Comparison of ENCODE assay signal across 10 mouse cellular contexts in the genomic region with DNA sequence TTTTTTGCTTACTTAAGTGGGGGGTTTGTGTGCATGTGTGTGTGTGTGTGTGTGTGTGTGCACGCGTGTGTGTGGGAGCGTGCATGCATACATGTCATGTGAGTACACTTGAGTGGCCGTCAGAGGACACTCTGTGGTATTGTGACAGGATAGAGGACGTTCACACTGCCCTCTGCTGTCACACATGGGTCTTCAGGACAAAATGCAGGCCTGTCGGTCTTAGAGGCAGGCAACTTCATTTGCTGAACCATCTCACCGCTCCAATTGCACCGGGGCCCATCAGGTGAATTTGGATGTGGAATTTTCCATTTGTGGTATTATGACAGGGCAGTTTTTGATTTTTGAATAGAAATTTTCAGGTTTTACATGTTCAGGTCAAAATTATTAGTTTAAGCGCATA. TPM values are rescaled to one million over a fixed set of nuclear protein-coding genes. Genes with fewer than 3 reads are reported as not detected.
DNase-seq lines count a peak whose midpoint lies in the region; ATAC-seq lines count a peak whose summit lies in the region.
"Had no signal": no experiment of that assay in that cellular context is flagged by ENCODE, and none has a peak within 500 bp of the region (broad histone marks: within the 10 kb centered on the region; RNA-seq: fewer than 3 reads in every experiment).

No protein-coding gene starts in this region.

- WGBS in intestine, embryonic 14.5 days, result 49% methylated on average over 9 of the region's 9 CpGs
- WGBS in intestine, embryonic 15.5 days, result 54% methylated on average over 9 of the region's 9 CpGs

- ATAC-seq in intestine, embryonic 14.5 days (replicated peaks; ENCODE audit: low FRiP score, low TSS enrichment, low read depth), result no peak
- ATAC-seq in intestine, embryonic 15.5 days, result no peak
- 0 out of 2 replicates have a peak, but pooled peaks have one; percentile 19 for ATAC-seq in monocyte, adult 5-6 weeks (replicated peaks; ENCODE audit: insufficient number of reproducible peaks, low FRiP score, low TSS enrichment, poor library complexity, severe bottlenecking)
- ATAC-seq in inflammation-experienced regulatory T-cells, adult 6 months, result no peak

- H3K4me1 ChIP-seq in intestine, embryonic 14.5 days (replicated peaks; ENCODE audit: control insufficient read depth, insufficient read depth, low read length), result 0 out of 2 replicates have a peak, but pooled peaks cover 4% of the 10 kb centered on the region
- H3K4me1 ChIP-seq in intestine, embryonic 15.5 days (replicated peaks), result peaks cover 11% of the 10 kb centered on the region; the same call in 1 of the 2 replicates

- H3K9me3 ChIP-seq in intestine, embryonic 14.5 days (ENCODE audit: control insufficient read depth, low read length), result no peaks in the 10 kb centered on the region
- no peaks in the 10 kb centered on the region for H3K9me3 ChIP-seq in intestine, embryonic 15.5 days
- H3K9me3 ChIP-seq: embryonic facial prominence, embryonic 13.5 days; megakaryocyte, embryonic 14.5 days had no signal

- H3K36me3 ChIP-seq in intestine, embryonic 14.5 days (ENCODE audit: control insufficient read depth, insufficient read depth, low read length), result peaks cover 54% of the 10 kb centered on the region
- peaks cover 39% of the 10 kb centered on the region; the same call in 1 of the 2 replicates for H3K36me3 ChIP-seq in intestine, embryonic 15.5 days

- H3K4me3 ChIP-seq in intestine, embryonic 14.5 days (ENCODE audit: low read depth, low read length), result no peak overlapping the region
- H3K4me3 ChIP-seq in intestine, embryonic 15.5 days (replicated peaks), result no peak overlapping the region
- H3K4me3 ChIP-seq: embryonic facial prominence, embryonic 13.5 days; megakaryocyte, embryonic 14.5 days had no signal

- no peak overlapping the region for H3K27ac ChIP-seq in intestine, embryonic 14.5 days (ENCODE audit: low read depth)
- H3K27ac ChIP-seq in intestine, embryonic 15.5 days, result no peak overlapping the region
- H3K27ac ChIP-seq: embryonic facial prominence, embryonic 13.5 days had no signal

- DNase-seq in intestine, embryonic 14.5 days (ENCODE audit: low spot score), result peak; percentile 59
- peak; percentile 37 for DNase-seq in ES-CJ7 (ENCODE audit: low read depth, low spot score)
- peak; percentile 23 for DNase-seq in cerebellum, adult 9-11 months
- peak; percentile 37 to 51 for DNase-seq in kidney, postnatal 4 days
- DNase-seq in c-Kit-positive CD71-positive TER-119-positive erythroid progenitor cells, embryonic 14.5 days (ENCODE audit: low spot score), result no peak

- no peak overlapping the region for H3K4me2 ChIP-seq in intestine, embryonic 14.5 days (ENCODE audit: low read length)
- H3K4me2 ChIP-seq in intestine, embryonic 15.5 days (replicated peaks), result no peak overlapping the region

- H3K9ac ChIP-seq in intestine, embryonic 14.5 days (ENCODE audit: low read length), result no peak overlapping the region
- no peak overlapping the region for H3K9ac ChIP-seq in intestine, embryonic 15.5 days
- H3K9ac ChIP-seq: embryonic facial prominence, embryonic 13.5 days had no signal

- no peaks in the 10 kb centered on the region for H3K27me3 ChIP-seq in intestine, embryonic 14.5 days (replicated peaks; ENCODE audit: control insufficient read depth, insufficient read depth, low read length)
- no peaks in the 10 kb centered on the region for H3K27me3 ChIP-seq in intestine, embryonic 15.5 days (replicated peaks)
- H3K27me3 ChIP-seq: embryonic facial prominence, embryonic 13.5 days had no signal

RNA-seq across cellular contexts. Expression of gene Ifngr2, which starts 14.2 kb away (rescaled TPM):
- polyA plus RNA-seq in intestine, embryonic 14.5 days (2014; fragmentation: Nextera tagmentation; extraction: Ambion mirVana), result 65.3 and 68.4 TPM in 2 replicates
- 76.4 and 90.6 TPM in 2 replicates for polyA plus RNA-seq in intestine, embryonic 15.5 days (2015; fragmentation: Nextera tagmentation; extraction: Ambion mirVana)
- 28.8 to 49.4 TPM (median 38.9 TPM) in 3 replicates for total RNA-seq in monocyte, adult 5-6 weeks (2017)
- polyA plus RNA-seq in inflammation-experienced regulatory T-cells, adult 6 months (2017; shearing (Covaris generic)), result 10 to 100 TPM in 2 of 3 experiments, 1 to 10 TPM in 1; 3.4 to 30.9 (median 14.7) TPM

RNA-seq across cellular contexts. Expression of gene Tmem50b, which starts 36.5 kb away (rescaled TPM):
- 29.1 and 31.1 TPM in 2 replicates for polyA plus RNA-seq in intestine, embryonic 14.5 days (2014; fragmentation: Nextera tagmentation; extraction: Ambion mirVana)
- polyA plus RNA-seq in intestine, embryonic 15.5 days (2015; fragmentation: Nextera tagmentation; extraction: Ambion mirVana), result 31.7 and 32.2 TPM in 2 replicates
- total RNA-seq in monocyte, adult 5-6 weeks (2017), result 44.6 to 80.4 TPM (median 63.0 TPM) in 3 replicates
- 10 to 100 TPM; 28.2 to 36.1 (median 34.2) TPM for polyA plus RNA-seq in inflammation-experienced regulatory T-cells, adult 6 months (2017; shearing (Covaris generic))

RNA-seq across cellular contexts. Expression of gene Dnajc28, which starts 57.7 kb away (rescaled TPM):
- 2.4 and 2.8 TPM in 2 replicates for polyA plus RNA-seq in intestine, embryonic 14.5 days (2014; fragmentation: Nextera tagmentation; extraction: Ambion mirVana)
- polyA plus RNA-seq in intestine, embryonic 15.5 days (2015; fragmentation: Nextera tagmentation; extraction: Ambion mirVana), result 2.1 and 2.5 TPM in 2 replicates
- total RNA-seq in monocyte, adult 5-6 weeks (2017), result 1.1 to 3.1 TPM (median 1.6 TPM) in 3 replicates
- polyA plus RNA-seq in inflammation-experienced regulatory T-cells, adult 6 months (2017; shearing (Covaris generic)), result under 1 TPM; 0.56 to 0.62 (median 0.62) TPM
